Mouse (Mus musculus): ENCODE results near the gene Ugt1a5. TPM values are rescaled to one million over a fixed set of nuclear protein-coding genes. Genes with fewer than 3 reads are reported as not detected.

The Ugt1a5 gene
- polyA plus RNA-seq, 1 experiment from 2014 or later, result not detected

GRCm38 (mm10) chr1:88253106-88253505 lies 87.3 kb downstream of the Ugt1a5 start:
- Histone ChIP-seq H3K36me3 (ENCODE audit: inconsistent target) (no peaks in the 10 kb centered on the region), H3K4me3 (ENCODE audit: inconsistent target) (no peak overlapping the region), H3K27ac (no peak overlapping the region), H3K79me2 (ENCODE audit: inconsistent target) (no peaks in the 10 kb centered on the region)
- 61% methylated on average over 8 of the region's 8 CpGs for WGBS (ENCODE audit: missing documents)

- H3K4me3 ChIP-seq (ENCODE audit: inconsistent target), result no peak overlapping the region
- H3K36me3 ChIP-seq (ENCODE audit: inconsistent target), result no peaks in the 10 kb centered on the region
- no peaks in the 10 kb centered on the region for H3K79me2 ChIP-seq (ENCODE audit: inconsistent target)
- no peak overlapping the region for H3K27ac ChIP-seq
- 76% methylated on average over 6 of the region's 6 CpGs for WGBS (ENCODE audit: missing documents)
Observed at GRCm38 (mm10) chr1:88253540-88253939, 87.7 kb downstream of the Ugt1a5 start.

- no peak overlapping the region for H3K27ac ChIP-seq
- no peak overlapping the region for H3K4me3 ChIP-seq (ENCODE audit: inconsistent target)
- H3K79me2 ChIP-seq (ENCODE audit: inconsistent target), result no peaks in the 10 kb centered on the region
- H3K36me3 ChIP-seq (ENCODE audit: inconsistent target), result no peaks in the 10 kb centered on the region
- WGBS (ENCODE audit: missing documents), result 91% methylated on average over 12 of the region's 12 CpGs
Observed at GRCm38 (mm10) chr1:88254793-88255465, 89.1 kb downstream of the Ugt1a5 start.

GRCm38 (mm10) chr1:88255466-88255857 lies 89.7 kb downstream of the Ugt1a5 start:
- Histone ChIP-seq H3K36me3 (ENCODE audit: inconsistent target) (no peaks in the 10 kb centered on the region), H3K79me2 (ENCODE audit: inconsistent target) (no peaks in the 10 kb centered on the region), H3K4me3 (ENCODE audit: inconsistent target) (no peak overlapping the region), H3K27ac (no peak overlapping the region)
- WGBS (ENCODE audit: missing documents), result 62% methylated on average over 2 of the region's 2 CpGs

GRCm38 (mm10) chr1:88255989-88256754 lies 90.4 kb downstream of the Ugt1a5 start:
- WGBS (ENCODE audit: missing documents), result 85% methylated on average over 13 of the region's 13 CpGs
- no peak overlapping the region for H3K27ac ChIP-seq
- H3K79me2 ChIP-seq (ENCODE audit: inconsistent target), result no peaks in the 10 kb centered on the region
- no peak overlapping the region for H3K4me3 ChIP-seq (ENCODE audit: inconsistent target)
- no peaks in the 10 kb centered on the region for H3K36me3 ChIP-seq (ENCODE audit: inconsistent target)

GRCm38 (mm10) chr1:88256886-88257663 lies 91.3 kb downstream of the Ugt1a5 start:
- H3K27ac ChIP-seq, result no peak overlapping the region
- no peaks in the 10 kb centered on the region for H3K36me3 ChIP-seq (ENCODE audit: inconsistent target)
- 83% methylated on average over 10 of the region's 10 CpGs for WGBS (ENCODE audit: missing documents)
- no peak overlapping the region for H3K4me3 ChIP-seq (ENCODE audit: inconsistent target)
- no peaks in the 10 kb centered on the region for H3K79me2 ChIP-seq (ENCODE audit: inconsistent target)

- Histone ChIP-seq H3K36me3 (ENCODE audit: inconsistent target) (peaks cover under 1% of the 10 kb centered on the region; the same call in 1 of the 2 replicates), H3K79me2 (ENCODE audit: inconsistent target) (no peaks in the 10 kb centered on the region), H3K27ac (no peak overlapping the region), H3K4me3 (ENCODE audit: inconsistent target) (no peak overlapping the region)
- WGBS (ENCODE audit: missing documents), result 85% methylated on average over 6 of the region's 6 CpGs
Observed at GRCm38 (mm10) chr1:88257681-88258080, 91.9 kb downstream of the Ugt1a5 start.

- whole genome bisulfite sequencing (ENCODE audit: missing documents), result 72% methylated on average over 6 of the region's 6 CpGs
Observed at GRCm38 (mm10) chr1:88258361-88258760, 92.5 kb downstream of the Ugt1a5 start.

GRCm38 (mm10) chr1:88258881-88259642 lies 93.2 kb downstream of the Ugt1a5 start:
- H3K4me3 ChIP-seq (ENCODE audit: inconsistent target), result no peak overlapping the region
- H3K79me2 ChIP-seq (ENCODE audit: inconsistent target), result no peaks in the 10 kb centered on the region
- WGBS (ENCODE audit: missing documents), result 51% methylated on average over 8 of the region's 8 CpGs
- peaks cover 15% of the 10 kb centered on the region for H3K36me3 ChIP-seq (ENCODE audit: inconsistent target)
- H3K27ac ChIP-seq, result no peak overlapping the region

More at GRCm38 (mm10) chr1:88258361-88258760, 92.5 kb downstream of the Ugt1a5 start:
- H3K79me2 ChIP-seq (ENCODE audit: inconsistent target), result no peaks in the 10 kb centered on the region
- H3K27ac ChIP-seq, result no peak overlapping the region
- H3K4me3 ChIP-seq (ENCODE audit: inconsistent target), result no peak overlapping the region
- H3K36me3 ChIP-seq (ENCODE audit: inconsistent target), result peaks cover 8% of the 10 kb centered on the region

GRCm38 (mm10) chr1:88259643-88260024 lies 93.8 kb downstream of the Ugt1a5 start:
- peaks cover 20% of the 10 kb centered on the region for H3K36me3 ChIP-seq (ENCODE audit: inconsistent target)
- 85% methylated on average over 4 of the region's 4 CpGs for WGBS (ENCODE audit: missing documents)
- no peak overlapping the region for H3K4me3 ChIP-seq (ENCODE audit: inconsistent target)
- H3K27ac ChIP-seq, result no peak overlapping the region
- no peaks in the 10 kb centered on the region for H3K79me2 ChIP-seq (ENCODE audit: inconsistent target)

GRCm38 (mm10) chr1:88260114-88260513 lies 94.3 kb downstream of the Ugt1a5 start:
- Histone ChIP-seq H3K4me3 (ENCODE audit: inconsistent target) (no peak overlapping the region), H3K27ac (no peak overlapping the region), H3K79me2 (ENCODE audit: inconsistent target) (no peaks in the 10 kb centered on the region), H3K36me3 (ENCODE audit: inconsistent target) (peaks cover 25% of the 10 kb centered on the region)
- 82% methylated on average over 6 of the region's 6 CpGs for WGBS (ENCODE audit: missing documents)

GRCm38 (mm10) chr1:88260604-88261377 lies 95.0 kb downstream of the Ugt1a5 start:
- Histone ChIP-seq H3K4me3 (ENCODE audit: inconsistent target) (no peak overlapping the region), H3K36me3 (ENCODE audit: inconsistent target) (peaks cover 32% of the 10 kb centered on the region), H3K27ac (no peak overlapping the region), H3K79me2 (ENCODE audit: inconsistent target) (no peaks in the 10 kb centered on the region)
- WGBS (ENCODE audit: missing documents), result 63% methylated on average over 10 of the region's 10 CpGs

GRCm38 (mm10) chr1:88261706-88262105 lies 95.9 kb downstream of the Ugt1a5 start:
- H3K79me2 ChIP-seq (ENCODE audit: inconsistent target), result no peaks in the 10 kb centered on the region
- H3K4me3 ChIP-seq (ENCODE audit: inconsistent target), result no peak overlapping the region
- no peak overlapping the region for H3K27ac ChIP-seq
- peaks cover 41% of the 10 kb centered on the region for H3K36me3 ChIP-seq (ENCODE audit: inconsistent target)
- 88% methylated on average over 7 of the region's 7 CpGs for WGBS (ENCODE audit: missing documents)

All from macrophage (primary cell).